Mouse (Mus musculus): ENCODE measurements around the gene Rin1. TPM values are rescaled to one million over a fixed set of nuclear protein-coding genes. Genes with fewer than 3 reads are reported as not detected.

The Rin1 gene
- polyA plus RNA-seq, 1 experiment = 1.0 TPM

DNA sequence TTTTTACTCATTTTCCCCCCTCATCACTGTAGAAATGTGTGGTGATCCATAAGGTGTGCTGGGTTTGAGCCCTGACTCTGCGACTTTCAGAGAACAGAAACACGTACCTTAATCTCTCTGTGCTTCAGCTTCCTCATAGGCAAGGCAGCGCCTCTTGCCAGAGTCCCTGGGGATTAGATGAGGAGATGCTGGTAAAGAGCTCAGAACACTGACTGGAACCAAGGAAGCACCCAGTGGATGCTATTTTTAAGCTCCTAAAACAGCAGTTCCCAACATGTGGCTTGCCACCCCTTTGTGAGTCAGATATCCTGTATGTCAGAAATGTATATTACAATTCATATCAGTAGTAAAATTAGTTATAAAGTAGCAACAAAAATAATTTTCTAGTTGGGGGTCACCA lies 32.1 kb upstream of the Rin1 start:
- Histone ChIP-seq H3K27ac (ENCODE audit: insufficient read depth, low read depth, low read length) (peak overlapping the region; percentile 61; the same call in 1 of the 2 replicates), H3K4me3 (ENCODE audit: insufficient read depth, low read length) (no peak overlapping the region), H3K4me1 (ENCODE audit: control insufficient read depth, insufficient read depth, low read length) (peaks cover 26% of the 10 kb centered on the region)
- no peak for TF ChIP-seq POLR2A (IDR thresholded peaks at IDR 0.05; ENCODE audit: borderline replicate concordance, low read depth, low read length)
- TF ChIP-seq CTCF (IDR thresholded peaks at IDR 0.05; ENCODE audit: low read depth, low read length) = no peak

DNA sequence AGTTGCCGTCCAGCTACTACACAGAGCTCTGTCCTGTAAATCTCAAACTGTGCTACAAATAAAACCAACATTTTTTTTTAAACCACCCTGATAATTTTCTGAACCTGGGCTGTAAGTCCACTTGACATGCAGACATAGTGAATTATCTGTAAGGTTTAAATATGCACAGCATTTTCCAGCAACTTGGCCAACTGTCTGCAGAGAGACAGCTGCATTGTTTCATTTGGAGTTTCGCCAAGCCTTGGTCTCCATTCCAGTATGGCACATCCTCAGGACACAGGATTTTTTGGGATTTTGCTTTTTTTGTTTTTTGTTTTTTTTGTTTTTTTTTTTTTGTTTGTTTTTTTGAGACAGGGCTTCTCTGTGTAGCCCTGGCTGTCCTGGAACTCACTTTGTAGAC lies 28.9 kb upstream of the Rin1 start:
- Histone ChIP-seq H3K4me1 (ENCODE audit: control insufficient read depth, insufficient read depth, low read length) (peaks cover 25% of the 10 kb centered on the region), H3K27ac (ENCODE audit: insufficient read depth, low read depth, low read length) (no peak overlapping the region), H3K4me3 (ENCODE audit: insufficient read depth, low read length) (no peak overlapping the region)
- TF ChIP-seq POLR2A (IDR thresholded peaks at IDR 0.05; ENCODE audit: borderline replicate concordance, low read depth, low read length) (no peak), CTCF (IDR thresholded peaks at IDR 0.05; ENCODE audit: low read depth, low read length) (no peak)

DNA sequence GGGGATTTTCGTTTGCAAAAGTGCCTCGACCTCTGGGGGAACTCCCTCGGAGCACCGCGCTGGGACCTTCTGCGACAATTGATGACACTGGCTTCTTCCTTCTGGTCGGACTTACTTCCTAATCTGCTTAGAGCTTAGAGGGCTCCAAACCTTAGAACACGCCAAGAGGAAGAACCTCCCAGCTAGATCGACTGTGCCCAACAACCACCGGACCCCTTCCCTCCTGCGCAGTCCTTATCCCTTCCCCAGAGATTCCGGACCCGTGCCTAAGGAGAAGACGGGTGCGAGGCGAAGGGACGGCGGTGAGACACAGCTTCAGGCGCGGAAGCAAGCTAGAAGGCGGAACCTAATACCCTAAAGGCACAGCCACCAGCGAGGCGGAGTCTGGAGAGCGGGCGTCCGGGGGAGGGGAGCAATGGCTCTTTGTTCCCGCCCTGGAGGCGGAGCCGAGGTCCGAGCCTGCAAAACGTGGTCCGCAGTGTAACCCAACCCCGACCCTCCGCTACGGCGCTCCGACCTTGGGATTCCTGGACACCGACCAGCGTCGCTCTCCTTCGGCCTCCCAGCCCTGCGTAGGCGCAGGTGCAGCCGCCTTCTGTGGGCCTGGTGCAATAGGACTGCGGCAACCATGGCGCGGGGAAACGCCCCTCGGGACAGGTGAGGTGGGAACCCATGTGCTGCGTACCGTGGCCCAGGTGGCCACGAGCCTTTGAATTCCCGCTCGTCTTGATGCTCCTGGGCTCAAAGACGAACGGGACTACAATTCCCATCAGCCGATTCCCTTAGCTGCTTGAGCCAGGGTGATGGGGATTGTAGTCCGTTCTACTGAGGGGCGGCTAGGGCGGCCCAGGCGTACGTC lies 26.4 kb upstream of the Rin1 start, which contains the start of gene Slc29a2:
Gene Slc29a2 (plus strand): TSS at position 240 of the 859 bp plus-strand sequence.
- H3K4me1 ChIP-seq (ENCODE audit: control insufficient read depth, insufficient read depth, low read length) = peaks cover 7% of the 10 kb centered on the region
- H3K4me3 ChIP-seq (ENCODE audit: insufficient read depth, low read length) = peak within 1 kb of the TSS; percentile 83
- peak within 1 kb of the TSS; percentile 85 for H3K27ac ChIP-seq (ENCODE audit: insufficient read depth, low read depth, low read length)
- no peak for TF ChIP-seq POLR2A (IDR thresholded peaks at IDR 0.05; ENCODE audit: borderline replicate concordance, low read depth, low read length)
- no peak for TF ChIP-seq CTCF (IDR thresholded peaks at IDR 0.05; ENCODE audit: low read depth, low read length)

DNA sequence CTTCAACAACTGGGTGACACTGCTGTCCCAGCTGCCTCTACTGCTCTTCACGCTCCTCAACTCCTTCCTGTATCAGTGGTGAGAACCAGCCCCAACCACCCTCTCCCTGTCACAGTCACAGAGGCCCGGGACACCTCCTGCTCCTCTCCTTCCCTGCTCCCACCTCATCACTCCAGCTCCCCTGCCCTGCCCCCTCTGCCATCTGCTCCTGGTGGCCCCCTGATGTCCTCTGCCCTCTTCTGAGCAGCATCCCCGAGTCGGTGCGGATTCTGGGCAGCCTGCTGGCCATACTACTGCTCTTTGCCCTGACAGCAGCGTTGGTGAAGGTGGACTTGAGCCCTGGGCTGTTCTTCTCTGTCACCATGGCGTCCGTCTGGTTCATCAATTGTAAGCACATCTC lies 24.2 kb upstream of the Rin1 start:
- Histone ChIP-seq H3K4me3 (ENCODE audit: insufficient read depth, low read length) (no peak overlapping the region), H3K27ac (ENCODE audit: insufficient read depth, low read depth, low read length) (no peak overlapping the region), H3K4me1 (ENCODE audit: control insufficient read depth, insufficient read depth, low read length) (peaks cover 4% of the 10 kb centered on the region; the same call in 1 of the 2 replicates)
- TF ChIP-seq CTCF (IDR thresholded peaks at IDR 0.05; ENCODE audit: low read depth, low read length) = no peak

DNA sequence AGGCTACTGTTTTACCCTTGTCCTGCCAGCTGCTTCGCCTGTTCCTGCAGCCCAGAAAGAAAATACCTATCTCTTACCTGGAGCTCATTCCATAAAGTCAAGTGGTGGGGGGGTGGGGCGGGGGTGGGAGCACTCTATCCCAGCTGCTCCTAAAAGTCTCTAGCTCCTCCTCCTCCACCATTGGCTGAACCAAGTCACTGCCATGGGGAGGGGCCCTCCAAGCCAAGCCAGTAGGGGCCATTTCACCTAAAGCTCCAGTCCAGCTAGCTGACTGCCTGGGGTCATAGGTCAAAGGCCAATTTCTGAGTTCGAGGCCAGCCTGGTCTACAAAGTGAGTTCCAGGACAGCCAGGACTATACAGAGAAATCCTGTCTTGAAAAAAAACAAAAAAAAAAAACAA lies 17.6 kb upstream of the Rin1 start:
- Histone ChIP-seq H3K4me1 (ENCODE audit: control insufficient read depth, insufficient read depth, low read length) (no peaks in the 10 kb centered on the region), H3K27ac (ENCODE audit: insufficient read depth, low read depth, low read length) (no peak overlapping the region), H3K4me3 (ENCODE audit: insufficient read depth, low read length) (no peak overlapping the region)
- TF ChIP-seq POLR2A (IDR thresholded peaks at IDR 0.05; ENCODE audit: borderline replicate concordance, low read depth, low read length) = no peak
- TF ChIP-seq CTCF (IDR thresholded peaks at IDR 0.05; ENCODE audit: low read depth, low read length) = no peak

DNA sequence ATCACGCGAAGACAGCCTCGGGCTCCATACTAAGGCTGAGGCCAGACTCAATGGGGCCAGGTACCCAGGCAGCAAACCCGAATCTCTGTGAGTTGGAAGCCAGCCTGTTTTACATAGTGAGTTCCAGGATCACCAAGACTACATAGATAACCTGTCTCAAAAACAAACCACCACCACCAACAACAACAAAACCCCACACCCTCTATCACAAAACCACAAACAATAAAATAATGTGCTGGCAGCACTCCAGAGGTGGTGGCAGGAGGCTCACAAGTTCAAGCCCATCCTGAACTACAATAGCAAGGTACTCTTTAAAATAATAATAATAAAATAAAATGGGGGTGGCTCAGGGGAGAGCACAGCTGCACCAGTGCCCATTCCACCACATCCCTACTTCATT lies 13.7 kb upstream of the Rin1 start:
- Histone ChIP-seq H3K4me3 (ENCODE audit: insufficient read depth, low read length) (no peak overlapping the region), H3K27ac (ENCODE audit: insufficient read depth, low read depth, low read length) (no peak overlapping the region), H3K4me1 (ENCODE audit: control insufficient read depth, insufficient read depth, low read length) (peaks cover 10% of the 10 kb centered on the region)
- no peak for TF ChIP-seq POLR2A (IDR thresholded peaks at IDR 0.05; ENCODE audit: borderline replicate concordance, low read depth, low read length)
- no peak for TF ChIP-seq CTCF (IDR thresholded peaks at IDR 0.05; ENCODE audit: low read depth, low read length)

DNA sequence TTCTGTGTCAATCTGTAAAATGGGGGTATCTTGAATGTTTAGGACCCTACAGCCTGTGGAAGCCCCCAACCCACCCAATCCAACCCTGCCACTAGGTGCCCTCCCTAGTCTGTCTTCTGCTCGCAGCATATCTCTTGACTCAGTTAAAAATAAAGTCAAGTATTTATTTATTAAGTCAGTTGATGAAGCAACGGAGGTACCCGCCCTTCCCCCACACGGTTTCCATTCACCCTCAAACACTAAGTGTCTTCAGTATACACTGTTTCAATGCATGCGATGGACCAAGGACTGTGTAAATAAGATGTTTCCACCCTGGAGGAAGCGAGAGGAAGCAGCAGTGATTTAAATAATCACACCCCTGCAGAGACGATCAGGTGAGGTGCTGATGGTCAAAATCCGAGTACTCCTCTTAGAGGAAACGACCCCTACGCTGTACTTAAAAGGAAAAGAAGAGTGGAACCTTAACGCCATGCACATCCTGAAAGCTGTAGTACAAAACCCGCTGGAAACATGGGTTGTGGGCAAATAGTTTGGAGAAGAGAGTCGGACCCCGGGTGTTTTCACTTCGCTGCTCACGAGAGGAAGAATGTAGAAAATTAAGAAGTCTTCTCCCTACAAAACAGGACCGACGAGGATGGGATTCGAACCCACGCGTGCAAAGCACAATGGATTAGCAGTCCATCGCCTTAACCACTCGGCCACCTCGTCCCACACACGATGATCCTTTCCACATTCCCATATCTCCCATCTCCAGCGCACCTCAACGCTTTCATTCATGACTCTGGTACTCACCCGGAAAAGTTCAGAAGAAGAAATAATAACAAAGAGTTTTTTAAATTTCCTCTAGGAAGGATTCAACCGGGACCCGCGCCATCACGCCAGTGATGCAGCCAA lies 12.4 kb upstream of the Rin1 start:
- H3K4me3 ChIP-seq (ENCODE audit: insufficient read depth, low read length) = peak overlapping the region; percentile 91
- H3K27ac ChIP-seq (ENCODE audit: insufficient read depth, low read depth, low read length) = peak overlapping the region; percentile 12; the same call in 1 of the 2 replicates
- no peak for TF ChIP-seq CTCF (IDR thresholded peaks at IDR 0.05; ENCODE audit: low read depth, low read length)
- TF ChIP-seq POLR2A (IDR thresholded peaks at IDR 0.05; ENCODE audit: borderline replicate concordance, low read depth, low read length) = no peak
- H3K4me1 ChIP-seq (ENCODE audit: control insufficient read depth, insufficient read depth, low read length) = peaks cover 16% of the 10 kb centered on the region

DNA sequence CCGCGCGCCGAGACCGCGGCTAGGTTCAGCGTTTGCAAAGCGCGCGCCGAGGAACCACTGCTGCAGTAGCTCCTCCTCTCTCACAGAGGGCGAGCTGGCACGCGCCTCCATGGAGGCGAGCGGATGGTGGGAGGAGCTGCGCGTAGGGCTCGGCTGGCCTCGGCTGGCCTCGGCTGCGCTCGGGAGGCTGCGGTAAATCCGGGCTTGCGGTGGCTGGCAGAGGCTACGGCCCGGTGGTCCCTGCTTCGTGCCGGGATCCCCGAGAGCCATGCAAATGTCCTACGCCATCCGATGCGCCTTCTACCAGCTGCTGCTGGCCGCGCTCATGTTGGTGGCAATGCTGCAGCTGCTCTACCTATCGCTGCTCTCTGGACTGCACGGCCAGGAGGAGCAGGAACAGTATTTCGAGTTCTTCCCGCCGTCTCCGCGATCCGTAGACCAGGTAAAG lies 11.5 kb upstream of the Rin1 start, which contains the start of the genes B4gat1 and AC124502.3:
Gene B4gat1 (plus strand): TSS at position 118 of the 448 bp plus-strand sequence.
Gene AC124502.3 (plus strand): TSS at position 183 of the 448 bp plus-strand sequence.
- Histone ChIP-seq H3K4me1 (ENCODE audit: control insufficient read depth, insufficient read depth, low read length) (peaks cover 16% of the 10 kb centered on the region), H3K4me3 (ENCODE audit: insufficient read depth, low read length) (peak within 1 kb of the TSS; percentile 91), H3K27ac (ENCODE audit: insufficient read depth, low read depth, low read length) (peak within 1 kb of the TSS; percentile 12; the same call in 1 of the 2 replicates)
- TF ChIP-seq POLR2A (IDR thresholded peaks at IDR 0.05; ENCODE audit: borderline replicate concordance, low read depth, low read length) (no peak), CTCF (IDR thresholded peaks at IDR 0.05; ENCODE audit: low read depth, low read length) (no peak)

DNA sequence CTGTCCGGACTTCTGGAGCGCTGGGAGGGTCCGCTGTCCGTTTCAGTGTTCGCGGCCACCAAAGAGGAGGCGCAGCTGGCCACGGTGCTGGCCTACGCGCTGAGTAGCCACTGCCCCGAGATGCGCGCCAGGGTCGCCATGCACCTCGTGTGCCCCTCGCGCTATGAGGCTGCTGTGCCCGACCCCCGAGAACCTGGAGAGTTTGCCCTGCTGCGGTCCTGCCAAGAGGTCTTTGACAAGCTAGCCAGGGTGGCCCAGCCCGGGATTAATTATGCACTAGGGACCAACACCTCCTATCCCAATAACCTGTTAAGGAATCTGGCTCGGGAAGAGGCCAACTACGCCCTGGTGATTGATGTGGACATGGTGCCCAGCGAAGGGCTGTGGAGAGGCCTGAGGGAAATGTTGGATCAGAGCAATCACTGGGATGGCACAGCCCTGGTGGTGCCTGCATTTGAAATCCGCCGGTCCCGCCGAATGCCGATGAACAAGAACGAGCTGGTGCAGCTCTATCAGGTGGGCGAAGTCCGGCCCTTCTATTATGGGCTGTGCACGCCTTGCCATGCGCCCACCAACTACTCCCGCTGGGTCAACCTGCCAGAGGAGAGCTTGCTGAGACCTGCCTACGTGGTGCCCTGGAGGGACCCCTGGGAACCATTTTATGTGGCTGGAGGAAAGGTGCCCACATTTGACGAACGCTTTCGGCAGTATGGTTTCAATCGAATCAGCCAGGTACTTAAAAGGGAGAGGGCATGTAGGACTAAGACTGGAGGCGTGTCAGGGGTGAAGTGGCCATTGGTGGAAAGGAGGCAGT lies 10.8 kb upstream of the Rin1 start:
- TF ChIP-seq CTCF (IDR thresholded peaks at IDR 0.05; ENCODE audit: low read depth, low read length) (no peak), POLR2A (IDR thresholded peaks at IDR 0.05; ENCODE audit: borderline replicate concordance, low read depth, low read length) (no peak)
- Histone ChIP-seq H3K4me1 (ENCODE audit: control insufficient read depth, insufficient read depth, low read length) (peaks cover 16% of the 10 kb centered on the region), H3K27ac (ENCODE audit: insufficient read depth, low read depth, low read length) (no peak overlapping the region), H3K4me3 (ENCODE audit: insufficient read depth, low read length) (peak overlapping the region; percentile 91)
